Mouse (Mus musculus) megakaryocyte, embryonic 14.5 days (primary cell): ENCODE measurements around the gene Dph1.

Source experiments
- FLI1 ChIP-seq: IDR thresholded peaks from 2 replicates; pipeline ENCODE4 v1.6.1; 2012; ENCODE audit warnings: low read length, inconsistent platforms, mixed read lengths
- GATA1 ChIP-seq: IDR thresholded peaks from 3 replicates; pipeline ENCODE4 v1.6.1; 2012; ENCODE audit warnings: mixed read lengths, low read length, inconsistent platforms, borderline replicate concordance

- TF ChIP-seq FLI1 (no peak), GATA1 (no peak)
Observed at GRCm38 (mm10) chr11:75220115-75220514, 29.1 kb upstream of the Dph1 start.
